Mouse (Mus musculus) hindbrain, embryonic 15.5 days (tissue): ENCODE measurements around the gene Zdhhc23. TPM values are rescaled to one million over a fixed set of nuclear protein-coding genes. Genes with fewer than 3 reads are reported as not detected.
A peak's percentile ranks its signal among the peaks of the same experiment; 100 is the strongest.

ENCODE experiments used
- ATAC-seq: fragments of 200-750 bp; cut with Nextera tagmentation; 2 replicates; pipeline ENCODE4 v1.8.0; 2017; ENCODE audit warnings: low read depth, moderate number of reproducible peaks, moderate TSS enrichment; ENCODE audit not compliant: low FRiP score
- H3K27ac ChIP-seq: fragments of 300-500 bp; sonication (generic); replicated peaks from 2 replicates; pipeline ENCODE4 v1.5.1; 2015; ENCODE audit warnings: mild to moderate bottlenecking, inconsistent platforms
- H3K27me3 ChIP-seq: fragments of 300-500 bp; sonication (generic); 2 replicates; pipeline ENCODE4 v1.6.1; 2015; ENCODE audit warnings: control low read depth, inconsistent platforms
- H3K36me3 ChIP-seq: fragments of 300-500 bp; sonication (generic); 2 replicates; pipeline ENCODE4 v1.6.1; 2015; ENCODE audit warnings: control low read depth, inconsistent platforms
- H3K4me1 ChIP-seq: fragments of 300-500 bp; sonication (generic); replicated peaks from 2 replicates; pipeline ENCODE4 v1.6.1; 2015; ENCODE audit warnings: control low read depth, inconsistent platforms
- H3K4me2 ChIP-seq: fragments of 300-500 bp; sonication (generic); 2 replicates; pipeline ENCODE4 v1.6.1; 2015; ENCODE audit warnings: moderate library complexity, mild to moderate bottlenecking, inconsistent platforms
- H3K4me3 ChIP-seq: fragments of 300-500 bp; sonication (generic); 2 replicates; pipeline ENCODE4 v1.5.1; 2015; ENCODE audit warnings: mild to moderate bottlenecking, inconsistent platforms
- H3K9ac ChIP-seq: fragments of 300-500 bp; sonication (generic); 2 replicates; pipeline ENCODE4 v1.6.1; 2015; ENCODE audit warnings: inconsistent platforms
- H3K9me3 ChIP-seq: fragments of 300-500 bp; sonication (generic); 2 replicates; pipeline ENCODE4 v1.6.1; 2016; ENCODE audit warnings: control low read depth, inconsistent platforms
- WGBS: fragments of 180-500 bp; shearing (Covaris S2); methylation state at CpG from one replicate; pipeline ENCODE4 v1.1.7; 2015; 5-methylcytosine and 5-hydroxymethylcytosine counted together
- polyA plus RNA-seq: library from polyadenylated mRNA; unstranded; fragments of >200 nt; fragmentation: Nextera tagmentation; extraction: Ambion mirVana; gene quantifications from 2 replicates; pipeline ENCODE4 v1.2.1, GENCODE M21; 2015

Gene Zdhhc23
- 3.6 and 3.8 TPM in 2 replicates for polyA plus RNA-seq

GRCm38 (mm10) chr16:43979328-43980109, at the start of gene Zdhhc23:
Gene Zdhhc23, minus strand, starts transcription at chr16:43979791.
- Histone ChIP-seq H3K36me3 (no peaks in the 10 kb centered on the region), H3K27ac (no peak within 1 kb of the TSS), H3K9ac (peak within 1 kb of the TSS; percentile 66), H3K27me3 (peaks cover 6% of the 10 kb centered on the region; the same call in 1 of the 2 replicates), H3K4me3 (peak within 1 kb of the TSS; percentile 90), H3K4me1 (peaks cover 4% of the 10 kb centered on the region; the same call in 1 of the 2 replicates), H3K9me3 (no peaks in the 10 kb centered on the region), H3K4me2 (peak within 1 kb of the TSS; percentile 98)
- WGBS = under 1% methylated on average over 97 of the region's 103 CpGs
- ATAC-seq = peak; percentile 86

GRCm38 (mm10) chr16:44029273-44029672, 49.7 kb upstream of the Zdhhc23 start:
- no peak for ATAC-seq
- Histone ChIP-seq H3K9me3 (no peaks in the 10 kb centered on the region), H3K4me2 (no peak overlapping the region), H3K4me1 (no peaks in the 10 kb centered on the region), H3K27ac (no peak overlapping the region), H3K9ac (no peak overlapping the region), H3K27me3 (no peaks in the 10 kb centered on the region), H3K36me3 (no peaks in the 10 kb centered on the region), H3K4me3 (no peak overlapping the region)
- WGBS = 76% methylated on average over 2 of the region's 2 CpGs

GRCm38 (mm10) chr16:44026822-44027221, 47.2 kb upstream of the Zdhhc23 start:
- Histone ChIP-seq H3K4me2 (no peak overlapping the region), H3K27ac (no peak overlapping the region), H3K4me1 (no peaks in the 10 kb centered on the region), H3K4me3 (no peak overlapping the region), H3K27me3 (no peaks in the 10 kb centered on the region), H3K36me3 (no peaks in the 10 kb centered on the region), H3K9ac (no peak overlapping the region), H3K9me3 (no peaks in the 10 kb centered on the region)
- no peak for ATAC-seq
- 87% methylated on average over 9 of the region's 9 CpGs for WGBS

- 72% methylated on average over 6 of the region's 6 CpGs for WGBS
- no peaks in the 10 kb centered on the region for H3K4me1 ChIP-seq
- H3K9ac ChIP-seq = no peak overlapping the region
- no peaks in the 10 kb centered on the region for H3K27me3 ChIP-seq
- H3K9me3 ChIP-seq = no peaks in the 10 kb centered on the region
- no peak overlapping the region for H3K4me3 ChIP-seq
- no peak overlapping the region for H3K4me2 ChIP-seq
- H3K36me3 ChIP-seq = no peaks in the 10 kb centered on the region
- H3K27ac ChIP-seq = no peak overlapping the region
- ATAC-seq = no peak
Measured at GRCm38 (mm10) chr16:44026210-44026609, 46.6 kb upstream of the Zdhhc23 start.

- WGBS = 84% methylated on average over 2 of the region's 2 CpGs
- ATAC-seq = no peak
- Histone ChIP-seq H3K4me3 (no peak overlapping the region), H3K4me2 (no peak overlapping the region), H3K36me3 (no peaks in the 10 kb centered on the region), H3K4me1 (no peaks in the 10 kb centered on the region), H3K9ac (no peak overlapping the region), H3K27me3 (no peaks in the 10 kb centered on the region), H3K27ac (no peak overlapping the region), H3K9me3 (no peaks in the 10 kb centered on the region)
Measured at GRCm38 (mm10) chr16:44018986-44019548, 39.5 kb upstream of the Zdhhc23 start.

GRCm38 (mm10) chr16:44018372-44018771, 38.8 kb upstream of the Zdhhc23 start:
- no peaks in the 10 kb centered on the region for H3K36me3 ChIP-seq
- no peak for ATAC-seq
- no peak overlapping the region for H3K4me3 ChIP-seq
- no peak overlapping the region for H3K27ac ChIP-seq
- no peak overlapping the region for H3K9ac ChIP-seq
- H3K9me3 ChIP-seq = no peaks in the 10 kb centered on the region
- H3K4me1 ChIP-seq = no peaks in the 10 kb centered on the region
- no peaks in the 10 kb centered on the region for H3K27me3 ChIP-seq
- 58% methylated on average over 7 of the region's 7 CpGs for WGBS
- no peak overlapping the region for H3K4me2 ChIP-seq

GRCm38 (mm10) chr16:44017707-44018106, 38.1 kb upstream of the Zdhhc23 start:
- Histone ChIP-seq H3K9ac (no peak overlapping the region), H3K4me1 (no peaks in the 10 kb centered on the region), H3K4me3 (no peak overlapping the region), H3K9me3 (no peaks in the 10 kb centered on the region), H3K27me3 (no peaks in the 10 kb centered on the region), H3K36me3 (no peaks in the 10 kb centered on the region), H3K4me2 (no peak overlapping the region), H3K27ac (no peak overlapping the region)
- ATAC-seq = no peak
- 92% methylated on average over 4 of the region's 4 CpGs for WGBS

- H3K36me3 ChIP-seq = no peaks in the 10 kb centered on the region
- peak overlapping the region; percentile 25 for H3K4me2 ChIP-seq
- WGBS = 28% methylated on average over 11 of the region's 11 CpGs
Measured at GRCm38 (mm10) chr16:44016164-44016563, 36.6 kb upstream of the Zdhhc23 start.

GRCm38 (mm10) chr16:44015416-44016158, 36.0 kb upstream of the Zdhhc23 start:
- Histone ChIP-seq H3K9ac (no peak overlapping the region), H3K4me3 (no peak overlapping the region), H3K9me3 (no peaks in the 10 kb centered on the region), H3K4me2 (peak overlapping the region; percentile 25), H3K27me3 (no peaks in the 10 kb centered on the region), H3K27ac (no peak overlapping the region), H3K36me3 (no peaks in the 10 kb centered on the region), H3K4me1 (no peaks in the 10 kb centered on the region)
- no peak for ATAC-seq
- 75% methylated on average over 16 of the region's 16 CpGs for WGBS

More at GRCm38 (mm10) chr16:44016164-44016563, 36.6 kb upstream of the Zdhhc23 start:
- no peaks in the 10 kb centered on the region for H3K27me3 ChIP-seq
- H3K4me3 ChIP-seq = no peak overlapping the region
- ATAC-seq = no peak
- H3K9me3 ChIP-seq = no peaks in the 10 kb centered on the region
- no peaks in the 10 kb centered on the region for H3K4me1 ChIP-seq
- no peak overlapping the region for H3K27ac ChIP-seq
- no peak overlapping the region for H3K9ac ChIP-seq

GRCm38 (mm10) chr16:44011010-44011409, 31.4 kb upstream of the Zdhhc23 start:
- Histone ChIP-seq H3K4me3 (no peak overlapping the region), H3K27ac (no peak overlapping the region), H3K4me2 (no peak overlapping the region), H3K9ac (no peak overlapping the region), H3K4me1 (no peaks in the 10 kb centered on the region), H3K36me3 (no peaks in the 10 kb centered on the region), H3K27me3 (no peaks in the 10 kb centered on the region), H3K9me3 (no peaks in the 10 kb centered on the region)
- no peak for ATAC-seq
- 71% methylated on average over 5 of the region's 5 CpGs for WGBS

GRCm38 (mm10) chr16:44002086-44002485, 22.5 kb upstream of the Zdhhc23 start:
- no peak overlapping the region for H3K4me2 ChIP-seq
- no peaks in the 10 kb centered on the region for H3K27me3 ChIP-seq
- H3K36me3 ChIP-seq = no peaks in the 10 kb centered on the region
- ATAC-seq = no peak
- 64% methylated on average over 5 of the region's 5 CpGs for WGBS
- H3K27ac ChIP-seq = no peak overlapping the region
- no peaks in the 10 kb centered on the region for H3K9me3 ChIP-seq
- H3K9ac ChIP-seq = no peak overlapping the region
- no peaks in the 10 kb centered on the region for H3K4me1 ChIP-seq
- no peak overlapping the region for H3K4me3 ChIP-seq

- Histone ChIP-seq H3K27me3 (no peaks in the 10 kb centered on the region), H3K9ac (no peak overlapping the region), H3K4me2 (no peak overlapping the region), H3K9me3 (no peaks in the 10 kb centered on the region), H3K27ac (no peak overlapping the region), H3K36me3 (no peaks in the 10 kb centered on the region), H3K4me3 (no peak overlapping the region), H3K4me1 (no peaks in the 10 kb centered on the region)
- 84% methylated on average over 5 of the region's 5 CpGs for WGBS
- no peak for ATAC-seq
Measured at GRCm38 (mm10) chr16:43999541-43999940, 19.9 kb upstream of the Zdhhc23 start.
